In genomic region chr15:88733834-88734571, GRCm38 (mm10) we compare ENCODE assay signal across 8 mouse cellular contexts. TPM values are rescaled to one million over a fixed set of nuclear protein-coding genes. Genes with fewer than 3 reads are reported as not detected.
A peak's percentile ranks its signal among the peaks of the same experiment; 100 is the strongest.
DNase-seq lines count a peak whose midpoint lies in the region; ATAC-seq and TF ChIP-seq lines count a peak whose summit lies in the region.

Brd1 (minus strand) TSS chr15:88734233.

- H3K4me2 ChIP-seq in embryonic facial prominence, embryonic 14.5 days (ENCODE audit: low read depth, low read length) = peak within 1 kb of the TSS; percentile 84
- peak within 1 kb of the TSS; percentile 71 for H3K4me2 ChIP-seq in limb, embryonic 15.5 days
- peak within 1 kb of the TSS; percentile 65 for H3K4me2 ChIP-seq in midbrain, postnatal 0 days (ENCODE audit: low read depth, low read length, poor library complexity, severe bottlenecking)

- peaks cover 15% of the 10 kb centered on the region for H3K36me3 ChIP-seq in embryonic facial prominence, embryonic 14.5 days (ENCODE audit: control insufficient read depth, insufficient read depth, low read length)
- H3K36me3 ChIP-seq in limb, embryonic 15.5 days = peaks cover 19% of the 10 kb centered on the region
- peaks cover 15% of the 10 kb centered on the region for H3K36me3 ChIP-seq in midbrain, postnatal 0 days (ENCODE audit: insufficient read depth, low read length)

- no peaks in the 10 kb centered on the region for H3K9me3 ChIP-seq in embryonic facial prominence, embryonic 14.5 days (ENCODE audit: control insufficient read depth, low read length)
- no peaks in the 10 kb centered on the region for H3K9me3 ChIP-seq in limb, embryonic 15.5 days
- no peaks in the 10 kb centered on the region for H3K9me3 ChIP-seq in midbrain, postnatal 0 days (ENCODE audit: low read length)

- peak; percentile 64 for DNase-seq in 3T3-L1 (ENCODE audit: low read depth, low spot score)
- peak; percentile 88 to 94 for DNase-seq in adrenal gland, postnatal 36 days
- DNase-seq in embryonic facial prominence, embryonic 14.5 days (ENCODE audit: low spot score) = peak; percentile 92
- DNase-seq in heart, adult 8-10 months (ENCODE audit: low spot score) = peak; percentile 75
- peak; percentile 74 for DNase-seq in kidney, adult 9 months
- peak; percentile 85 for DNase-seq in midbrain, postnatal 0 days (ENCODE audit: low spot score)
- DNase-seq in spleen, postnatal 14 days (ENCODE audit: low spot score in 2 of 2) = peak; percentile 64 to 74

- peak within 1 kb of the TSS; percentile 86 for H3K27ac ChIP-seq in embryonic facial prominence, embryonic 14.5 days (replicated peaks; ENCODE audit: low read depth, low read length)
- H3K27ac ChIP-seq in limb, embryonic 15.5 days = peak within 1 kb of the TSS; percentile 90
- peak within 1 kb of the TSS; percentile 89 for H3K27ac ChIP-seq in midbrain, postnatal 0 days (ENCODE audit: low read depth, low read length)

- no peaks in the 10 kb centered on the region for H3K27me3 ChIP-seq in embryonic facial prominence, embryonic 14.5 days (replicated peaks; ENCODE audit: control insufficient read depth, insufficient read depth, low read length)
- no peaks in the 10 kb centered on the region for H3K27me3 ChIP-seq in limb, embryonic 15.5 days
- no peaks in the 10 kb centered on the region for H3K27me3 ChIP-seq in midbrain, postnatal 0 days (ENCODE audit: insufficient read depth, low read length)

- 0% methylated on average over 36 of the region's 103 CpGs for WGBS in embryonic facial prominence, embryonic 14.5 days
- under 1% methylated on average over 91 of the region's 103 CpGs for WGBS in limb, embryonic 15.5 days
- under 1% methylated on average over 57 of the region's 103 CpGs for WGBS in midbrain, postnatal 0 days

- TF ChIP-seq CTCF in midbrain, postnatal 0 days (IDR thresholded peaks at IDR 0.05) = no peak

- H3K4me3 ChIP-seq in embryonic facial prominence, embryonic 14.5 days (ENCODE audit: low read depth, low read length) = peak within 1 kb of the TSS; percentile 98
- peak within 1 kb of the TSS; percentile 97 for H3K4me3 ChIP-seq in limb, embryonic 15.5 days
- peak within 1 kb of the TSS; percentile 99 for H3K4me3 ChIP-seq in midbrain, postnatal 0 days (ENCODE audit: low read depth, low read length)

- peak; percentile 93 for ATAC-seq in embryonic facial prominence, embryonic 14.5 days (ENCODE audit: low read depth)
- ATAC-seq in limb, embryonic 15.5 days (ENCODE audit: insufficient number of reproducible peaks, low FRiP score, low TSS enrichment, low read depth) = peak; percentile 82
- peak; percentile 82 for ATAC-seq in midbrain, postnatal 0 days (ENCODE audit: low FRiP score)

- peaks cover 11% of the 10 kb centered on the region for H3K4me1 ChIP-seq in embryonic facial prominence, embryonic 14.5 days (ENCODE audit: control insufficient read depth, insufficient read depth, low read length)
- H3K4me1 ChIP-seq in limb, embryonic 15.5 days = peaks cover 25% of the 10 kb centered on the region
- H3K4me1 ChIP-seq in midbrain, postnatal 0 days (ENCODE audit: insufficient read depth, low read length) = peaks cover 10% of the 10 kb centered on the region

- H3K9ac ChIP-seq in embryonic facial prominence, embryonic 14.5 days (ENCODE audit: low read depth, low read length) = peak within 1 kb of the TSS; percentile 99
- H3K9ac ChIP-seq in limb, embryonic 15.5 days = peak within 1 kb of the TSS; percentile 98
- peak within 1 kb of the TSS; percentile 94 for H3K9ac ChIP-seq in midbrain, postnatal 0 days (replicated peaks; ENCODE audit: low read length, poor library complexity, severe bottlenecking)

RNA-seq across cellular contexts. Expression of gene Brd1, which starts in this region (rescaled TPM):
- 10 to 100 TPM; 54.0 to 65.9 TPM for total RNA-seq in adrenal gland, postnatal 36 days (2021)
- polyA plus RNA-seq in embryonic facial prominence, embryonic 14.5 days (2014; fragmentation: Nextera tagmentation; extraction: Ambion mirVana) = 22.2 and 23.0 TPM in 2 replicates
- 10 to 100 TPM; 26.5 to 29.6 (median 28.6) TPM for total RNA-seq in heart, adult 8-10 months (2022)
- 18.6 and 21.7 TPM in 2 replicates for polyA plus RNA-seq in limb, embryonic 15.5 days (2015; fragmentation: Nextera tagmentation; extraction: Ambion mirVana)
- total RNA-seq in midbrain, postnatal 0 days (2014; rRNA removed) = 42.2 and 51.4 TPM in 2 replicates
- 9.7 and 11.7 TPM in 2 replicates for polyA plus RNA-seq in midbrain, postnatal 0 days (2015; fragmentation: Nextera tagmentation; extraction: Ambion mirVana)

Comparison
In these comparisons a context has a peak if more than half of its experiments do, and no peak if none do; other contexts are left out.
1. Peak in every context shown above with its lines: DNase-seq, ATAC-seq, H3K4me3 ChIP-seq and H3K27ac ChIP-seq.